Mouse (Mus musculus) neural tube, embryonic 11.5 days (tissue): ENCODE data around the gene Plpp6. TPM values are rescaled to one million over a fixed set of nuclear protein-coding genes. Genes with fewer than 3 reads are reported as not detected.

Source experiments
- ATAC-seq: fragments of 200-750 bp; cut with Nextera tagmentation; 2 replicates; pipeline ENCODE4 v1.8.0; 2017; ENCODE audit warnings: moderate number of reproducible peaks, mild to moderate bottlenecking, moderate TSS enrichment, moderate library complexity; ENCODE audit not compliant: insufficient read depth, low FRiP score, low TSS enrichment
- DNase-seq: peaks from one replicate; pipeline ENCODE4 v3.0.0-alpha.2; 2015; ENCODE audit warnings: low spot score
- H3K27ac ChIP-seq: fragments of 300-500 bp; sonication (generic); 2 replicates; pipeline ENCODE4 v1.5.1; 2014; ENCODE audit warnings: low read depth, mild to moderate bottlenecking, low read length
- H3K27me3 ChIP-seq: fragments of 300-500 bp; sonication (generic); 2 replicates; pipeline ENCODE4 v1.6.1; 2014; ENCODE audit warnings: mild to moderate bottlenecking, low read length, mixed read lengths; ENCODE audit not compliant: control insufficient read depth, insufficient read depth
- H3K36me3 ChIP-seq: fragments of 300-500 bp; sonication (generic); 2 replicates; pipeline ENCODE4 v1.6.1; 2014; ENCODE audit warnings: mild to moderate bottlenecking, low read length, moderate library complexity, mixed read lengths; ENCODE audit not compliant: control insufficient read depth, insufficient read depth
- H3K4me1 ChIP-seq: fragments of 300-500 bp; sonication (generic); 2 replicates; pipeline ENCODE4 v1.6.1; 2014; ENCODE audit warnings: low read length, mixed read lengths; ENCODE audit not compliant: control insufficient read depth, insufficient read depth
- H3K4me2 ChIP-seq: fragments of 300-500 bp; sonication (generic); 2 replicates; pipeline ENCODE4 v1.6.1; 2014; ENCODE audit warnings: low read depth, mild to moderate bottlenecking, moderate library complexity
- H3K4me3 ChIP-seq: fragments of 300-500 bp; sonication (generic); 2 replicates; pipeline ENCODE4 v1.5.1; 2014; ENCODE audit warnings: low read depth, low read length
- H3K9ac ChIP-seq: fragments of 300-500 bp; sonication (generic); 2 replicates; pipeline ENCODE4 v1.6.1; 2014; ENCODE audit warnings: mild to moderate bottlenecking, low read length
- H3K9me3 ChIP-seq: fragments of 300-500 bp; sonication (generic); 2 replicates; pipeline ENCODE4 v1.6.1; 2016; ENCODE audit warnings: low read length; ENCODE audit not compliant: control insufficient read depth
- WGBS: fragments of 180-500 bp; shearing (Covaris S2); extraction: QIAGEN DNeasy Blood & Tissue Kit; methylation state at CpG from one replicate; pipeline ENCODE4 v1.1.7; 2014; 5-methylcytosine and 5-hydroxymethylcytosine counted together
- polyA plus RNA-seq: library from polyadenylated mRNA; unstranded; fragments of >200 nt; fragmentation: Nextera tagmentation; extraction: Ambion mirVana; gene quantifications from 2 replicates; pipeline ENCODE4 v1.2.1, GENCODE M21; 2014

The Plpp6 gene
- polyA plus RNA-seq, 1 experiment from 2014 or later: 9.3 TPM

GRCm38 (mm10) chr19:29014466-29015055 is 50.8 kb downstream of the Plpp6 start:
- whole genome bisulfite sequencing: 76% methylated on average over 5 of the region's 5 CpGs
- DNase-seq (no peak), ATAC-seq (no peak)

GRCm38 (mm10) chr19:29015410-29016203 is 51.9 kb downstream of the Plpp6 start:
- no peak for ATAC-seq

More at GRCm38 (mm10) chr19:29014466-29015055, 50.8 kb downstream of the Plpp6 start:
- no peaks in the 10 kb centered on the region for H3K27me3 ChIP-seq
- peaks cover 8% of the 10 kb centered on the region for H3K36me3 ChIP-seq
- H3K4me2 ChIP-seq: no peak overlapping the region
- H3K4me1 ChIP-seq: no peaks in the 10 kb centered on the region
- no peak overlapping the region for H3K27ac ChIP-seq
- H3K9me3 ChIP-seq: no peaks in the 10 kb centered on the region
- H3K4me3 ChIP-seq: no peak overlapping the region
- no peak overlapping the region for H3K9ac ChIP-seq

GRCm38 (mm10) chr19:29016204-29016765 is 52.5 kb downstream of the Plpp6 start:
- Histone ChIP-seq H3K36me3 (peaks cover 8% of the 10 kb centered on the region), H3K27ac (no peak overlapping the region), H3K4me1 (no peaks in the 10 kb centered on the region), H3K4me3 (no peak overlapping the region), H3K4me2 (no peak overlapping the region), H3K9ac (no peak overlapping the region), H3K9me3 (no peaks in the 10 kb centered on the region), H3K27me3 (no peaks in the 10 kb centered on the region)
- WGBS: 89% methylated on average over 5 of the region's 5 CpGs
- DNase-seq (no peak), ATAC-seq (no peak)

More at GRCm38 (mm10) chr19:29015410-29016203, 51.9 kb downstream of the Plpp6 start:
- no peak for DNase-seq
- WGBS: 77% methylated on average over 8 of the region's 8 CpGs
- no peak overlapping the region for H3K9ac ChIP-seq
- no peaks in the 10 kb centered on the region for H3K27me3 ChIP-seq
- peaks cover 8% of the 10 kb centered on the region for H3K36me3 ChIP-seq
- no peaks in the 10 kb centered on the region for H3K4me1 ChIP-seq
- H3K4me3 ChIP-seq: no peak overlapping the region
- no peak overlapping the region for H3K4me2 ChIP-seq
- H3K27ac ChIP-seq: no peak overlapping the region
- H3K9me3 ChIP-seq: no peaks in the 10 kb centered on the region

Other genes starting within 250 kb of the Plpp6 start
- 1.5 and 1.7 TPM in 2 replicates for gene Slc1a1, start 128.9 kb upstream of the Plpp6 start, polyA plus RNA-seq
- gene 4430402I18Rik, start 3.8 kb downstream of the Plpp6 start, polyA plus RNA-seq: 0.20 and 0.60 TPM in 2 replicates
- gene Cdc37l1, start 26.4 kb downstream of the Plpp6 start, polyA plus RNA-seq: 51.8 and 53.0 TPM in 2 replicates
- 78.7 and 82.7 TPM in 2 replicates for gene Ak3, start 84.0 kb downstream of the Plpp6 start, polyA plus RNA-seq
- gene Rcl1, start 137.4 kb downstream of the Plpp6 start, polyA plus RNA-seq: 55.0 and 58.8 TPM in 2 replicates